Mouse (Mus musculus) CH12.LX (cell line): Measurements from ENCODE around the gene Gga1.

Experiments
- CHD2 ChIP-seq: IDR thresholded peaks from 2 replicates; pipeline ENCODE4 v1.6.1; 2011; ENCODE audit warnings: low read length, improper control_type of control experiment
- CTCF ChIP-seq, 2 experiments: IDR thresholded peaks in 1 of 2; conservative IDR thresholded peaks in 1 of 2; 2 replicates each; pipeline ENCODE4 v1.5.1; 2011 to 2012; ENCODE audit warnings: low read depth in 2 of 2, low read length in 2 of 2, improper control_type of control experiment in 1 of 2, inconsistent platforms in 1 of 2, mild to moderate bottlenecking in 1 of 2, moderate library complexity in 1 of 2
- E2F4 ChIP-seq: IDR thresholded peaks from 2 replicates; pipeline ENCODE4 v1.6.1; 2011; ENCODE audit warnings: low read depth, low read length, improper control_type of control experiment; ENCODE audit not compliant: insufficient replicate concordance
- EP300 ChIP-seq: IDR thresholded peaks from 2 replicates; pipeline ENCODE4 v1.6.1; 2011; ENCODE audit warnings: low read length, improper control_type of control experiment
- HCFC1 ChIP-seq: IDR thresholded peaks from 2 replicates; pipeline ENCODE4 v1.6.1; 2012; ENCODE audit warnings: low read depth, mild to moderate bottlenecking, inconsistent platforms, low read length, improper control_type of control experiment
- MAX ChIP-seq: IDR thresholded peaks from 2 replicates; pipeline ENCODE4 v1.6.1; 2011; ENCODE audit warnings: low read length, improper control_type of control experiment
- NRF1 ChIP-seq: IDR thresholded peaks from 2 replicates; pipeline ENCODE4 v1.6.1; 2014; ENCODE audit warnings: low read depth, mild to moderate bottlenecking, inconsistent platforms, low read length, improper control_type of control experiment, moderate library complexity
- POLR2A ChIP-seq: IDR thresholded peaks from 2 replicates; pipeline ENCODE4 v1.6.1; 2011; ENCODE audit warnings: low read depth, mild to moderate bottlenecking, improper control_type of control experiment, low read length
- SIN3A ChIP-seq: IDR thresholded peaks from 2 replicates; pipeline ENCODE4 v1.6.1; 2012; ENCODE audit warnings: low read length, improper control_type of control experiment, inconsistent platforms
- TCF12 ChIP-seq: IDR thresholded peaks from 2 replicates; pipeline ENCODE4 v1.6.1; 2014; ENCODE audit warnings: low read depth, mild to moderate bottlenecking, inconsistent platforms, low read length, improper control_type of control experiment
- USF1 ChIP-seq: IDR thresholded peaks from 2 replicates; pipeline ENCODE4 v1.6.1; 2014; ENCODE audit warnings: low read depth, mild to moderate bottlenecking, inconsistent platforms, low read length, improper control_type of control experiment
- ZKSCAN1 ChIP-seq: IDR thresholded peaks from 2 replicates; pipeline ENCODE4 v1.6.1; 2012; ENCODE audit warnings: low read depth, inconsistent platforms, low read length, improper control_type of control experiment, borderline replicate concordance

DNA sequence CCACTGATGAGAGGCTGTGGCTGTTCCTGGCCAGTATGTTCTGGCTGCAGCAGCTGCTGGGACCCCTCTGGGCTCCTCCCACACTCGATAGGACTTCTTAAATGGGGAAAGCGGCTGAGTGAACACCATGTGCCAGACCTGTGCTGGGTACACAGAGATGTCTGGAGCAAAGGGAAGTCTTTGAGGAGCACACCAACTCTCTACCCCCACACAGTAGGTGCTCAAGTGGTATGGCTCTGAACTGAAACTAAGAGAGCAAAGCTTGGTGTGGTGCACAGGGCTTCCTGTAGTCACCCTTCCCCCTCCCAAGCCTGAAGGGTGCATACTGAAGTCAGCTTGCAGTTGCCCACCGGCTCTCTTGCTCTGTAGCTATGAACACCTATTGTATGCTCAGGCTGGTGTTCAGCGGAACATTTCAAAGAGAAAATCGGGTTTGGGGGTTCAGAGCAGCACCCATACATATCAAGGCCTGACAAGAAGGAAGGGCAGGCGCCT, 21.6 kb downstream of the Gga1 start:
- TF ChIP-seq TCF12 (no peak), POLR2A (no peak), USF1 (no peak), HCFC1 (no peak), MAX (no peak), CTCF (conservative IDR thresholded peaks at IDR 0.05 in 1 of 2, IDR thresholded peaks at IDR 0.05 in 1 of 2; ENCODE audit: low read depth in 2 of 2, low read length in 2 of 2) (no peak), EP300 (no peak), CHD2 (peak; percentile 51; the same call in 1 of the 2 replicates), SIN3A (no peak), NRF1 (no peak), ZKSCAN1 (peak; percentile 95), E2F4 (no peak)
